Mouse (Mus musculus): ENCODE results near the gene Sh2d4b. TPM values are rescaled to one million over a fixed set of nuclear protein-coding genes. Genes with fewer than 3 reads are reported as not detected.

Sh2d4b gene
- polyA plus RNA-seq (2017; shearing (Covaris generic)): 1 to 10 TPM in 1 of 3 experiments, under 1 TPM in 2; 0.39 to 1.4 (median 0.71) TPM

DNA sequence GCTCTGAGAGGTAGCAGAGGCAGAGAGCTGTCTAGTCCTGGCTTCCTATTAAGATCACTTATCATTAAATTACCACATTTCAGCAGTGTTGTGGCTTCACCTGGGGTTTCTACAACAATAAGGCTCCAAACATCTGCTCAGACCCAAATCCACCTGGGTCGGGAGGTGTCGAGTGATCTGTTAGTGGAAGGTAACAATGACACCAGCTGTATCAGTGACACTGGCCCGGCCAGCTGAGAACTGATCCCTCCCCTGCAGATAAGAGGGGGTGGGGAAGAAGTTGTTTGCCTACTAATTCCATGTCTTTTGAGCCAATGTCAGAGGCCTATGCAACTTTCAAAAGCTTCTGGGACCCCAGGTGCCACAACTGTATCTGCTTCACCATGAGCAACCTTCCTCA lies at the start of gene Sh2d4b:
Gene Sh2d4b, minus strand, starts transcription at position 71 of the 400 bp plus-strand sequence.
- no peak for ATAC-seq

DNA sequence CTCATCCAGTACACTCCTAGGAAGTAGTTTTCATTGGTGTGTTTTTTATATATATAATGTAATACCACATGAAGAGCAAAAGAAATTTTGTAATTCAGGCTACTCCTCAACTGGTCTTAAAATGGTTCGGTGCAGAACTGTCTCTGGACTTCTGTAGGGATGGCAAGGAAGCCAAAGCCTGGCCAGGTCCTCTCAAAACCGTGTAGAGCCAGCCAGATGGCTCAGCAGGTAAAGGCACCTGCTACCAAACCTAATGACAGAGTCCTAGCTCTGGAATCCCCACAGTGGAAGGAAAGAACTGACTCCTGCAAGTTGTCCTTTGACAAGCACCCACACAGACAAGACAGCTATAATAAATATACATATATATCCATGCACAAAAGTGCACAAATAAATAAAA lies 49.4 kb upstream of the Sh2d4b start:
- no peak for ATAC-seq

DNA sequence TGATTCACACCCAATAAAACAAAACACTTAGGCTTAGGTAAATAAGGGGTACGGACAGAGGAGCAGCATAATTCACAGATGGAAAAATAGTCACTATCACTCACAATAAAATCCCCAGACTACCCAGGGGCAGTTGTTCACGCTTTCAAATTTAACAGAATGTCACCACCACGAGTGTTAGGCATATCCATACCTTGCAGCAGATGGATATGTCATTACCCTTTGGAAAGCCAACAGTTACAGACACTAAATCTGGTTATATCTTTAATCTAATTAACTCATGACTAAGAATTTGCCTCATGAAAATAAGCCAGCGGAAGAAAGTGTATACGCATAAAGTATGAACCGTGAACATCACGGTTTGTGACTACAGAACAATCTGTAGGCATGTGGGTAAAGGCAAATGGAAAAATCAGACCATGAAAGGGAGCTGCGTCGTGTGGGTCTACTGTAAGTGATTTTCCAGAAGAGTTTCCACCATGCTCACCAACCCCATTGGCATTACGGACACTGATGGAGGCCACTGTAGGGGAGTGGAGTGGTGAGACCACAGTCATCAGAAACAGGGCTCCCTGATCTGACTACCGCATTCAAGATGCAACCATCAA lies 45.4 kb upstream of the Sh2d4b start:
- ATAC-seq: peak; percentile 51

DNA sequence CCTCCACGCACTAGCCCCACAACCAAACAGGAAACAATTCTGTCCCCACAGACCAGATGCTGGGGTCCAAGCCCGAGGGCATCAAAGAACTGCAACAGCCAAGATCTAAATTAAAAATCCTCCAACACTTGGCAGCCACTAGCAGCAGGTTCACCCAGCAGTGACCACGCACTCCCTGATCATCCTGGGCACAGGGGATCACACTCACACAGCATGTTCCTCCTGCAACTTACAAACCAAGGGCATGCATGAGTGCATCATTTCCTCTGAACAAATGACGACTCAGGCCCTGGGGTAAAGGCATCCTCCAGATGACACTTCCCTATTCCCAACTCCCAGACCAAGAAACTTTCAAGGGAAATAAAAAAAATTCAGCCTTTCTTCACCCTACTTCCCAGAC lies 44.0 kb upstream of the Sh2d4b start:
- ATAC-seq: peak; percentile 53

DNA sequence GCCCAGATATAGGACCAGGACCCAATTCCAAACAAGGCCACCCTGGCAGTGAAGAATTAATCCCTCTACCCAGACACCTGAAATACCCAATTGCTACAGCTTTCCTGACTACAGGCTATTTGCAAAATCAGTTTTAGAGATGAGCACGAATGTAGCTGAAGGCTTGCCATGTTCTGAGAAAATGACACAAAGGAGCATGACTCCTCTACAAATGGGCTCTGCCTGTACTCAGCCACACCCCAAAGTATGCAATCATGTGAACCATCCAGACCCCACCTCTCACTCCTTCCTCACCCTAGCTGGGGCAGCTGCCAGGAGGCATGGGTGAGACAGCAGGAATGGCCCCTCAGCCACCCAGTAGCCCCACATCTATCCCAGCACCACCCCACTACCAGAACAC lies 42.4 kb upstream of the Sh2d4b start:
- ATAC-seq: no peak

DNA sequence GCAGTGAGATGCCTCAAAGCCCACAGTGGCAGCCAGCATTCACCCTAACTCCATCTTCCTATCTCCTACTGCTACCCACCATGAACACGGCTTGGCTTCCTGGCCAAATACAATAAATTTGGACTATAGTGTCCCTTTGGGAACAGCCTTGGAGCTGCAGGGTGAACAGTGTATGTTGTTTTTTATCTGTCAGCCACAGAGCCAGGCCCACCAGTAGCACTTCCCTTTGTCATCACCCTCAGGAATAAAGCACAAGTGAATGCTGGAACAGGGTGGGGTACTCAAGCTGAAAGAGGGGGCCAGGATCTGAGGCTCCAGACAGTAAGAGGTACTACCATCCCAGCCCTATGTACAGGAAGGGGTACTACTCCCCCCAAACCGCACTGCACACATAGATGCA lies 42.0 kb upstream of the Sh2d4b start:
- no peak for ATAC-seq

DNA sequence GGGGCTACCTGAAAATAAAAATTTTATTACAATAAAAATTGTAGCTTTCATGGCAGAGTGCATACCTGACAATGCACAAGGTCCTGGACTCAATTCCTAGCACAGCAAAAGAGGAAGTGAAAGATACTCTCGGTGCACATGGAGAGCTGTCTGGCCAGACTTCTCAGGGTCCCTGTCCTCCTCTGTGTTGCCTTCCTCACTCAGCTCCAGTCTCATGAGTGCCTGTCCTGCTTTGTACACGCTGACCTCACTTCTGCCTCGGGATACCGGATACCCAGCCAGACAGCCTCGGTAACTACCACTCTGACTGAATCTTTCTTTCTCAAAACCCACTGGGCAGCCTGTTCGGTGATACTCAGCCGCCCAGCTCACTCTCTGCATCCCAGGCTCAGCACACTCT lies 40.3 kb upstream of the Sh2d4b start:
- no peak for ATAC-seq

DNA sequence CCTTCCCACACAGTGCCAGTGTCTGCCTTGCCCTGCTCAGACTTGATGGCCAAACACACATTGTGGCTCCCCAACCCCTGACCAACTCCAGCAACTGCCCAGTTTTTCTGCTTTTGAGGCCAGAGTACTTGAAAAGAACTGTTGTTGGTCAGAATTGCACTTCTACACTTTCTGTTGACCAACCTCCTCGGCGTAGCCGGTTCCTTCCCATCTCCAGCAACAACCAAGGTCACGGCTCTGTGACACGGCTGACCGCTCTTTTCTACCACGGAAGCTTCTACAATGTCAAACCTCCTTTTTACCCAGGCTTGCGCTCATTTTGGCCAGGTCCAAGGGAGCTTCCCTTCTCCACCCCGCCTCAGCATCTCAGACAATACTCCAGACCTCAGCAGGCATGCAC lies 39.2 kb upstream of the Sh2d4b start:
- ATAC-seq: no peak

DNA sequence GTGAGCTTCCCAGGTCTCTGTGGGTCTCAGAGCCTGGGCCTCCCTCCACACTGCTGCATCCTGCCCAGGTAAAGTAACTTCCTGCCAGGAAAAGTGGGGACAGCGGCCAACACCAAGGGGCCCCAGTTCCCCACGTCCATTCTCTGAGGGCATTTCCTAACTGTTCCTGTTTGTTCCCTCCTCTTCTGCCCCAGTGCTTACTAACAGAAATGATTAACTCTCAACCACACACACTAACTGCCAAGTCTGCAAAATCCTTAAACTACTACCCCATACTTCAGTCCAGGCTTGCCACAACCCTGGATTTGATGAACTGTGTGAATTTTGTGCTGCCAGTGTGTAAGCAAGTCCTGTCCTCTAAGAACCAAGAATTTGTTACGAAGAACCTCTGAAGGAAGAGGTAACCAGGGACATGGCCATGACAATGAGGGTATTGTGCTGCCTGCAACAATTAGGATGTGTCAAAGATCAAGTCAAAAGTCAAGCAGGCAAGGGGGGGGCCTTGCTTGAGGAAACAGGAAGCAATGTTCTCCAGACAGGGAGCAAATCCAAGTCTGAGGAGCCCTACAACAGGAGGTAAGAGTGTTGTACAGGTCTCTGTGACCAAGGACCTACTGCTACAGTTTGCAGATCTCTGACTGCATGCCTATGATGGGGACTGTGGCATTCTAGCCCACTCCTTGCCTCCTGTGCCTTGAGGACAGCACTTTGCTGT lies 38.2 kb upstream of the Sh2d4b start:
- ATAC-seq: no peak

DNA sequence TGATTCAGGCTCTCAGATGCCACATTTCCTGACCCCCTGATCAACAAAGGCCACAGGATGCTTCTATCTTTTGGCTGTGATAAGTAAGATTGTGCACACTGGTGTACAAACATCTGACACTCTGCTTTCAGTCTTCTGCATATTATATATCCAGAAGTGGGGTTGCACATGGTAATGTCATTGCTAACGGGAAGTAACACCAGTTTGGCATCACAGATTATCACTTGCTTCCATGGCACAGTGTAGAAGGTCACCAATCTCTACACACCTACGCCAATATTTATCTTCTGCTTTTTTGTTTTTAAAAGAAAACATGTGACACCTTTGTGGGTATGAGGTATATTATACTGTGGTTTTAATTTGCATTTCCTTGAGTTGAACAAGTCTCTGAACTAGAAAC lies 36.9 kb upstream of the Sh2d4b start:
- peak; percentile 79 for ATAC-seq

DNA sequence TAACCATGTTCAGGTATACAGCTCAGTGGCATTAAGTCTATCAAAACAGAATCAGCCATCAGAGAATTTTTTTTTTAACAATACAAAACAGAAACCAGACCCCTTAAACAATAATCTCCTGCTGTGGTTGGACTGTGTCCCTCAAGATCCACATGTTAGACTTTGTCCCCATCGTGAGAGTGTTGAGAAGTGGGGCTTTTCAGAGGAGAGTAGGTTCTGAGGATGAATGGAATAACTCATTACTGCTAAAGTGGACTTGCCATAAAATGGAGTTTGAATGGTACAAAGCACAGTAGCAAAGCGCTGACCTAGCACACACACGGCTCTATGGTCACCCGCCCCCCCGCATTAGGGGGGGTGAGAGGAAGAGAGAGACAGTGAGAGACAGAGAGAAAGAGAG lies 35.8 kb upstream of the Sh2d4b start:
- ATAC-seq: no peak

DNA sequence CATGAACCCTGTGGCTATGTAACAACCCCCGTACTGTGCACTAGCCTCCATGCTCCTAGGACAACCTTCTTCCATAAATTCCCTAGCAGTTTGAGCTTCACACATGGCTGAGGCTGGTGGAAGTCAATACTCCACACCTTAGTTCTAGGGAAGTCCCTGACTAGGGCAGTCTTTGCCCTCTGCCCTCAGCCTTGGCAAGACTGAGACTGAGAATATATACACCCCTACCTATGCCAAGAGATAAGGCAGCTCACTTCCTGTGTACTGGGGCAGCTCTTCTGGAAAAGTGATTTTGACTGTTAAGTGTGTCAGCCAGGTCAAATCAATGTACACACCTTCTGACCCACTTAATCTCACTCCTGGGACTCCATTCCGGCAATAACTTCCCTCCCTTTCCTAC lies 34.0 kb upstream of the Sh2d4b start:
- ATAC-seq: peak; percentile 56

DNA sequence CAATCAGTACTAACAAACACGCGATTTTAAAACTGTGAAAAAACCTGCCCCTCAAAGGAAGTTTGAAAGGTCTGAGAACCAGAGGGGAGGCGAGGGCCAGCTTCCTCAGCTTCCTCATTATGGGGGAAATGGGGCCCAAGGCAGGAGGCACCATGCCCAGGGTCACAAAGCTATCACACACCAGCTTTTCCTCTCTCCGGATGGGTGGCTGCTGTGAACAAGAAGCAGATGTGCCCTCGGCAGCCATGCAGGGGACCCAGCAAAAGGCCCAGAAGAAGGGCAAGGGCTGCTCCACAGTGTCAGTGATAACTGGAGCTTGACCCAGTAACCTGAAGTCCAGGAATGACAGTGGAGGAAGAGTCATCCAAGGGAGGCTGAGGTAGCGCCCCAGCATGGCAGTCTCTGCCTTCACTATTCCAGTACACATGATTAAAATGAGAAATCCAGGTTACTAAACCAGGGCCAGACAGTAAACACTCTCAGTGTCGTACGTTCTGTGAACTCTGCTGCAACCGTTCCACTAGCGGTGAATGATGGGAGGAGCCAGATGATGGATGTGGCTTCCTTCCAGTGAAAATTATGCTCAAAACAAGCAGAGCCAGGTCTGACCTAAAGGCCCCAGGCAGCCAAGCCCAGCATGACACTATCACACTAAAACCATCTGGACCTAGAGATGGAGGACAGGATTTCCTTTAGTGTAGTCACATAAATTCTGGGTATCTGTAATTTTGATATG lies 31.5 kb upstream of the Sh2d4b start:
- ATAC-seq: peak; percentile 39

DNA sequence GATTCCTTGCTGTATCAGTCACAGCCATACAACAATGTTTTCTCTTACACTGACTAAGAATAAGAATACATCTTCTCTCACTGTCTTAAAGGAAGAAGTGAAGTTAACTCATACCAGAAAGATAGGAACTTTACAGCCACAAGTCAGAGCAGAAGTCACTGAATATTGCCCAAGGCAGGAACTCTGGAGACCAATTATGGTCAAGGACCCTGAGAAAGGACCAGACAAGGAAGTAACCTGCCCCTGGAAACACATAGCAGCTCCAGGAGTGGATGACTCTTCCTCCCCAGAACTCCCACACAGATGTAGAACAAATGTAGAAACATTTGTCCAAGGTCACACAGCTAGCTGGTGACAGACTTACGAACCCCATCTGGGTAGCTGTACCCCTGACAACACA lies 28.2 kb upstream of the Sh2d4b start:
- no peak for ATAC-seq

DNA sequence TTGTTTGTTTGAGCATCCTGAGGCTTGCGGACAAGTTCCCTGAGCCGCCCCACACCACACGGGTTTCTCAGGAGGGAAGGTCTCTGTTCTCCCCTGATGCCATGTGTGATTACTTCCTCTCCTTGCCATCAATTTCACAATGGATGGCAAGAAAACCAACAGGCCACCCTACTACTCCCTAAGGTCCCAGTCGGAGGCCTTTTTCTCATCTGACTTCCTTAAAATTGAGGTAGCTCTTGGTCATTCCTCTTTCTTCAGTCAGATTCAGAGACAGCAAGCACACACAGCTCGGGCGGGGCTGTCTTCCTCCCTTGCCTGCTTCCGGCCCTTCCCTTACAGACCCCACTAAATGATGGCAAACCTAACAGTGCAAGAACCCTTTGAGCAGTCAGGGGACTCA lies 26.5 kb upstream of the Sh2d4b start:
- ATAC-seq: no peak

DNA sequence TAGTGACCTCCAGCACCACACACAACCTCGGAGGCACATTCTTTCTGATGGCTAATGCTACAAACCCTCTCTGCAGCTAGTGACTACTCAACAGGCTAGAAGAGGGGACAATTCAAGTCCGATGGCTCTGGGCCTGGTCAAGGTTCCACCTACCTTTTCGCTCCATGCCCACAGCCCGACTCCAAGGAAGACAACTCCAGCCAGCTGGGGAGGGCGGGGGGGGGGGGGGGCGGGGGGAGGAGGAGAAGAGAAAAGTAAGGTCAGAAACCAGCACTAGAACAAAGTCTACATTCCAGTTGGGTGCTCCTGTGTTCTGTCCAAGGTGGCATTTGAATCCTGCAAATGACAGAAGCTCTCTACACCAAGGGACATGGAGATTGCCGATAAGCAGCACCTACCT lies 25.4 kb upstream of the Sh2d4b start:
- no peak for ATAC-seq

DNA sequence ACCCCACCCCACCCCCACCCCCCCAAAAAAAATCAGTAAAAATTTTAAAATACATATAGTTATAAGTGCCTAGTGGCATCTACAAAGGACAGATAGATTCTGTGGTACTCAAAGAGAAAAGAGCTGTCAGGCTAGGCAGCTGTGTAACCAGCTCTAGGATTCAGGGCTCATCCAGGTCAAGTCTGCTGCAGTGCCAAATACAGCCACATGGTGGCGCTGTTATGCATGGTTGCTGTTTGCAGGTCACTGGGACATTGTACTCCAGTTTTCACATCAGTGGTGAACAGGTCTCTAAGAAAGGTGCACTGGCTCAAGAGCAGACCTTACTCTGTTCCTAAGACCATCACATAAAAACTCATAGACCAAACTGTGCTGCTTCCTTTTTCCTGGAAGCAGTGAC lies 24.6 kb upstream of the Sh2d4b start:
- ATAC-seq: peak; percentile 82

DNA sequence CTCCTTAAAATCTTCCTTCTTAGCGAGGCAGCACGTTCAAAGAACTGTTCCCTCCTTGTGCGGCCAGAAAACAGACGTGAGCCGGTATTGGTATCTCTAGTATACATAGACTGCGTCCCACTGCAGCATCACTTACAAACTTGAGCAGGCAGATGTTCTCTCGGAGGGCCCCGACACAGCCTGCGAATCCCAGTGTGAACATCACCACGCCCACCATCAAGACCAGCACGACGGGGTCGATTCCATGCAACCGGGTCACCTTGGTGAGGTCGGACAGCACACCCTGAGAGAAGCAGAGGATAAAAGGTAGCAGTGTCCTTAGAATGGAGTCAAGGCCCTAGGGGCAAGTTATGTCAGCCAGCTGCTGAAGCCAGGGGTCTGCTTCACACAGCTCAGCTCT lies 23.6 kb upstream of the Sh2d4b start:
- no peak for ATAC-seq

DNA sequence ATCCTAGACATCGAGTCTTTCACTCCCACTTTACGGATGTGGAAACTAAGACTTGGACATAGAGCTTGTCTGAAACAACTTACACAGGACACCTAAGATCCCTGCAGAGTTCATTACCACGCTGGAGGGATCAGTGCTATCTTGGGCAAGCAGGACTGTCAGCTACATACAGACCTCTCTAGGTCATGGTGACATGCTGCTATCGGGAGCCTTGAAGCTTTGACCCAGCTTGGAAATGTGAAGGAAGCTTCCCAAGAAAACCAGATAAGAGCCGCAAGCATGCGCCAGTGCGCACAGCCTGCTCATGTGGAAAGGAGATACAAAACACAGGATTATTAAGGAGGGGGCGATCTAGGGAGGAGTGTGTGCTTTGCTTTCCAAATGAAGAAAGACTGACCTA lies 22.8 kb upstream of the Sh2d4b start:
- no peak for ATAC-seq

DNA sequence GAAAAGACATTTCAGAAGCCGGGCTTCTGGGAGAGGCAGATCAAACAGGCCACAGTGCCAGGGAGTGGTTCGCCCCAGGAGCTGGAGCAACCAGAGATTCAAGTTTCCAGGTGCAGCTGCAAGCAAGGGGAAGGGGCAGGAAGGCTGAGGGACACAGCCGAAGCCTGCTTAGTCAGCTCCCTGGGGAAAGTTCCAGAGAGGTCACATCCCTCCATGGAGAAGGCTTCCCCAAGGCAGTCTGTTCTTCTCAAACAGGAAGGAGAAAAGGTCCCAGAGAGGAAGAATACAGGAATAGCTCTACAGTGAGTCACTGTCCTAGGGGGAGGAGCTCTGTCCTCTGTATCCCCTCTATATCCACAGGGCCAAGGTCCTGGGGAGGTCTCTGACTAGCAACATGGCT lies 21.6 kb upstream of the Sh2d4b start:
- no peak for ATAC-seq

DNA sequence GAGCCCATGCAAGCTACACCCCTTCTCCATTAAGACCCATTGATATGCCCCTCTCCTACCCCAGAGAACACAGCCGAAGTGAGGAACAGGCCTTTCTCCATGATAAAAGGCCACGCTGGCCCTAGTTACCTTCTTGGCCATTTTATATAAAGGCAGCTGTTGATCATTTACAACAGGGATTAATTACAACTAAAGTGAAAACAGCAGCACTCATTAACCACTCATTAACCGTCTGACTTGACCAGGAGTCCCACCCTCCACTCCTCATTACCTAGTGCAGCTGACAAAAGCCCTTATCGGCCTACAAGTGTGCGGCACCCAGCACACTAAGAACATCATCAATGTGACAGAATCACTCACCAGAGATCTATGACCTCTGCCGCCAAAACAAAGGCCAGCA lies 20.6 kb upstream of the Sh2d4b start:
- no peak for ATAC-seq

DNA sequence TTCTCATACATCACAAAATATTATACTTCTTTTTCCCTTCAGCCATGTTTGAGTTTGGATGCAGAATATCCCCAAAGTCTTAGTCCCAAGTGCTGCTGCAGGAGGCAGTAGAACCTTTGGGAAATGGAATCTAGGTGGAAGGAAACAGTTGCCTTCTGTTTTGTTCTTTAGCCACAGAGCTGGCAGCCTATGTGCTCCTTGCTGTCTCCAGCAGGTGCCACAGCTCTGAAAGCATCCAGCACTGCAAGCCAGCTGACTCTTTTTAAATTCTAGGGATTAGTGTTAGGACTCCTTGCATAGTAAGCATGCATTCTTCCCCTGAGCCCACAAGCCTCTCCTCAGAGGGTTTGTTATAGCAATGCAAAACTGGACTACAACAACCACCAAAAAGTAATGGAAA lies 18.5 kb upstream of the Sh2d4b start:
- ATAC-seq: no peak

DNA sequence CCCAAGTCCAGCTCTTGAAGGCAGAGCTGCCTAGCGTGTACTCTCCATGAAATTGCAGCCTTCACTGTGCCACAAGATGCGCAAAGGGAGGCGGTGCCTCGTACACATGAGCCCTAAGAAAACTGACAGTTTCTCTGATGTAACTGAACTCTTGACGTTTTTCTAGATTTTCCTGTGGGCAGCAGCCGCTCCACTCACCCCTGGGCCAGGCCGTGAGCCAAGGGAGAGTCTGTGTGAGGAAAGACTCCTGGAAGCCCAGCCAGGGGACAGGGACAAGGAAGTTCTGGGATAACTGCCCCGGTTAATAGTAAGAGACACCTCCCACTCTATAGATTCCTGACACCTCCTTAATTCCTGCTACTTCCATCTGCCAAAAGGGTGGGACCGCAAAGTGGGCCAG lies 15.7 kb upstream of the Sh2d4b start:
- ATAC-seq: no peak

DNA sequence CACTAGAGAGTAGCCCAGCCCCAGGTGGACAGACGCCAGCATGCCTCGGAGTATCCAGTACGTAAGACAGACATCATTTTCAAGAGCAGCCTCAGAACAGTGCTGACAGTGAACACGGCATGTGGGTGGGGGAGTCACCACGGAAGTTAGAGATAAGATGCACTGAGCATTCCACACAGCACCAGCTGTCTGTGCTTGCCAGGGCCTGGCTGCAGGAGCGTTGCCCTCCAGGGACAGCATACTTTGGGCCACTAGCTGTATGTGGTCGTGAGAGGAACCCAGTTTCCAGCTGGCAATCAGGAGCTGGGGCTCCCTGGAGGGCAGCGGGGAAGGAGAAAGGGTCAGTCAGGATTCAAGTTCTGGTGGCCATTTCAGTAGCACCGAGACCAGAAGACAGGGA lies 13.7 kb upstream of the Sh2d4b start:
- ATAC-seq: peak; percentile 53
